Mouse (Mus musculus) C2C12 (cell line): ENCODE measurements around the gene Tbxa2r.

ENCODE experiments used
- CTCF ChIP-seq: IDR thresholded peaks from one replicate; pipeline ENCODE4 v1.5.1; 2011; ENCODE audit not compliant: control insufficient read depth, insufficient read depth, insufficient read length
- USF1 ChIP-seq: IDR thresholded peaks from one replicate; pipeline ENCODE4 v1.6.1; 2011; ENCODE audit warnings: low read depth, mild to moderate bottlenecking, control low read depth, moderate library complexity

GRCm38 (mm10) chr10:81313581-81313980, 14.9 kb upstream of the Tbxa2r start:
- TF ChIP-seq CTCF (no peak), USF1 (no peak)
